Mouse (Mus musculus): ENCODE results near the gene Nebl. TPM values are rescaled to one million over a fixed set of nuclear protein-coding genes. Genes with fewer than 3 reads are reported as not detected.

The Nebl gene
- polyA plus RNA-seq, 2 experiments, result 14.3 to 23.9 TPM

GRCm38 (mm10) chr2:17515686-17516085 lies 215.6 kb downstream of the Nebl start:
- H3K27me3 ChIP-seq (ENCODE audit: control insufficient read depth, insufficient read depth, low read length), result no peaks in the 10 kb centered on the region
- ATAC-seq (ENCODE audit: low FRiP score, low read depth) (no peak), DNase-seq (ENCODE audit: low spot score) (no peak)
- no peak overlapping the region for H3K4me3 ChIP-seq (replicated peaks; ENCODE audit: low read length)
- H3K4me1 ChIP-seq (ENCODE audit: control insufficient read depth, insufficient read depth, low read length), result 0 out of 2 replicates have a peak, but pooled peaks cover 5% of the 10 kb centered on the region
- no peak overlapping the region for H3K4me2 ChIP-seq (replicated peaks; ENCODE audit: low read depth, low read length, severe bottlenecking)
- no peak overlapping the region for H3K9ac ChIP-seq (ENCODE audit: low read depth, low read length, severe bottlenecking)
- no peaks in the 10 kb centered on the region for H3K9me3 ChIP-seq (ENCODE audit: control insufficient read depth, low read length)
- no peak for TF ChIP-seq POLR2A (IDR thresholded peaks at IDR 0.05; ENCODE audit: borderline replicate concordance, extremely low read depth, insufficient read depth, insufficient read length)
- no peaks in the 10 kb centered on the region for H3K36me3 ChIP-seq (ENCODE audit: control insufficient read depth, insufficient read depth, low read length)
- H3K27ac ChIP-seq (replicated peaks; ENCODE audit: low read depth, low read length), result no peak overlapping the region
- WGBS, result 80% methylated on average over 2 of the region's 2 CpGs

GRCm38 (mm10) chr2:17514765-17515164 lies 216.5 kb downstream of the Nebl start:
- Histone ChIP-seq H3K4me1 (ENCODE audit: control insufficient read depth, insufficient read depth, low read length) (0 out of 2 replicates have a peak, but pooled peaks cover 5% of the 10 kb centered on the region), H3K36me3 (ENCODE audit: control insufficient read depth, insufficient read depth, low read length) (no peaks in the 10 kb centered on the region), H3K4me3 (replicated peaks; ENCODE audit: low read length) (no peak overlapping the region), H3K27ac (replicated peaks; ENCODE audit: low read depth, low read length) (no peak overlapping the region), H3K4me2 (replicated peaks; ENCODE audit: low read depth, low read length, severe bottlenecking) (no peak overlapping the region), H3K9ac (ENCODE audit: low read depth, low read length, severe bottlenecking) (no peak overlapping the region), H3K27me3 (ENCODE audit: control insufficient read depth, insufficient read depth, low read length) (no peaks in the 10 kb centered on the region), H3K9me3 (ENCODE audit: control insufficient read depth, low read length) (no peaks in the 10 kb centered on the region)
- peak; percentile 55 for DNase-seq (ENCODE audit: low spot score)
- ATAC-seq (ENCODE audit: low FRiP score, low read depth), result peak; percentile 77
- WGBS, result 39% methylated on average over 12 of the region's 12 CpGs
- no peak for TF ChIP-seq POLR2A (IDR thresholded peaks at IDR 0.05; ENCODE audit: borderline replicate concordance, extremely low read depth, insufficient read depth, insufficient read length)

GRCm38 (mm10) chr2:17509942-17510341 lies 221.3 kb downstream of the Nebl start:
- DNase-seq (ENCODE audit: low spot score), result no peak

GRCm38 (mm10) chr2:17507362-17507761 lies 223.9 kb downstream of the Nebl start:
- Histone ChIP-seq H3K9ac (ENCODE audit: low read depth, low read length, severe bottlenecking) (no peak overlapping the region), H3K4me3 (replicated peaks; ENCODE audit: low read length) (no peak overlapping the region), H3K4me1 (ENCODE audit: control insufficient read depth, insufficient read depth, low read length) (no peaks in the 10 kb centered on the region), H3K36me3 (ENCODE audit: control insufficient read depth, insufficient read depth, low read length) (no peaks in the 10 kb centered on the region), H3K9me3 (ENCODE audit: control insufficient read depth, low read length) (no peaks in the 10 kb centered on the region), H3K4me2 (replicated peaks; ENCODE audit: low read depth, low read length, severe bottlenecking) (no peak overlapping the region), H3K27me3 (ENCODE audit: control insufficient read depth, insufficient read depth, low read length) (no peaks in the 10 kb centered on the region), H3K27ac (replicated peaks; ENCODE audit: low read depth, low read length) (no peak overlapping the region)
- TF ChIP-seq POLR2A (IDR thresholded peaks at IDR 0.05; ENCODE audit: borderline replicate concordance, extremely low read depth, insufficient read depth, insufficient read length), result no peak
- DNase-seq (ENCODE audit: low spot score) (no peak), ATAC-seq (ENCODE audit: low FRiP score, low read depth) (no peak)
- 91% methylated on average over 2 of the region's 2 CpGs for WGBS

More at GRCm38 (mm10) chr2:17509942-17510341, 221.3 kb downstream of the Nebl start:
- WGBS, result 50% methylated on average over 1 of the region's 1 CpGs
- no peak overlapping the region for H3K4me3 ChIP-seq (replicated peaks; ENCODE audit: low read length)
- no peak for ATAC-seq (ENCODE audit: low FRiP score, low read depth)
- no peak overlapping the region for H3K27ac ChIP-seq (replicated peaks; ENCODE audit: low read depth, low read length)
- no peak overlapping the region for H3K9ac ChIP-seq (ENCODE audit: low read depth, low read length, severe bottlenecking)
- 0 out of 2 replicates have a peak, but pooled peaks cover 5% of the 10 kb centered on the region for H3K4me1 ChIP-seq (ENCODE audit: control insufficient read depth, insufficient read depth, low read length)
- TF ChIP-seq POLR2A (IDR thresholded peaks at IDR 0.05; ENCODE audit: borderline replicate concordance, extremely low read depth, insufficient read depth, insufficient read length), result no peak
- no peaks in the 10 kb centered on the region for H3K9me3 ChIP-seq (ENCODE audit: control insufficient read depth, low read length)
- H3K27me3 ChIP-seq (ENCODE audit: control insufficient read depth, insufficient read depth, low read length), result no peaks in the 10 kb centered on the region
- no peaks in the 10 kb centered on the region for H3K36me3 ChIP-seq (ENCODE audit: control insufficient read depth, insufficient read depth, low read length)
- no peak overlapping the region for H3K4me2 ChIP-seq (replicated peaks; ENCODE audit: low read depth, low read length, severe bottlenecking)

- Histone ChIP-seq H3K9me3 (ENCODE audit: control insufficient read depth, low read length) (no peaks in the 10 kb centered on the region), H3K36me3 (ENCODE audit: control insufficient read depth, insufficient read depth, low read length) (no peaks in the 10 kb centered on the region), H3K4me3 (replicated peaks; ENCODE audit: low read length) (no peak overlapping the region), H3K27ac (replicated peaks; ENCODE audit: low read depth, low read length) (no peak overlapping the region), H3K4me1 (ENCODE audit: control insufficient read depth, insufficient read depth, low read length) (no peaks in the 10 kb centered on the region), H3K4me2 (replicated peaks; ENCODE audit: low read depth, low read length, severe bottlenecking) (no peak overlapping the region), H3K9ac (ENCODE audit: low read depth, low read length, severe bottlenecking) (no peak overlapping the region), H3K27me3 (ENCODE audit: control insufficient read depth, insufficient read depth, low read length) (no peaks in the 10 kb centered on the region)
- no peak for TF ChIP-seq POLR2A (IDR thresholded peaks at IDR 0.05; ENCODE audit: borderline replicate concordance, extremely low read depth, insufficient read depth, insufficient read length)
- DNase-seq (ENCODE audit: low spot score) (no peak), ATAC-seq (ENCODE audit: low FRiP score, low read depth) (no peak)
- WGBS, result 85% methylated on average over 6 of the region's 6 CpGs
These were observed 227.0 kb downstream of the Nebl start for GRCm38 (mm10) chr2:17504115-17504774.
